Mouse (Mus musculus) MEL (cell line): ENCODE results near the gene Tmem167b. TPM values are rescaled to one million over a fixed set of nuclear protein-coding genes. Genes with fewer than 3 reads are reported as not detected.
A peak's percentile ranks its signal among the peaks of the same experiment; 100 is the strongest.

Source experiments
- DNase-seq: peaks from one replicate; pipeline ENCODE4 v3.0.0; 2011; ENCODE audit warnings: low read depth, low spot score
- H3K27ac ChIP-seq: 2 replicates; pipeline ENCODE4 v1.5.1; 2012; ENCODE audit warnings: low read depth, mild to moderate bottlenecking, control low read depth, low read length, moderate library complexity; ENCODE audit not compliant: control insufficient read depth
- H3K27me3 ChIP-seq, 2 experiments: fragments of 150-350 bp in 1 of 2; sonication (generic) in 1 of 2; 2 replicates each; pipeline ENCODE4 v1.6.1; 2012; ENCODE audit warnings: low read length in 2 of 2, mild to moderate bottlenecking in 2 of 2, improper control_type of control experiment in 1 of 2, moderate library complexity in 1 of 2; ENCODE audit not compliant: insufficient read depth in 2 of 2, control insufficient read depth in 1 of 2
- H3K36me3 ChIP-seq, 2 experiments: 2 replicates each; pipeline ENCODE4 v1.6.1; 2012 to 2014; ENCODE audit warnings: low read length in 2 of 2, improper control_type of control experiment in 1 of 2, inconsistent platforms in 1 of 2, mild to moderate bottlenecking in 1 of 2; ENCODE audit not compliant: insufficient read depth in 2 of 2, control insufficient read depth in 1 of 2
- H3K4me1 ChIP-seq, 2 experiments: fragments of 150-350 bp in 1 of 2; sonication (generic) in 1 of 2; 2 replicates each; pipeline ENCODE4 v1.6.1; 2012; ENCODE audit warnings: low read length in 2 of 2, improper control_type of control experiment in 1 of 2, mild to moderate bottlenecking in 1 of 2; ENCODE audit not compliant: insufficient read depth in 2 of 2, control insufficient read depth in 1 of 2
- H3K4me3 ChIP-seq, 2 experiments: fragments of 150-350 bp in 1 of 2; sonication (generic) in 1 of 2; 2 replicates each; pipeline ENCODE4 v1.5.1; 2012; ENCODE audit warnings: low read depth in 2 of 2, low read length in 2 of 2, mild to moderate bottlenecking in 2 of 2, moderate library complexity in 2 of 2, control low read depth in 1 of 2, improper control_type of control experiment in 1 of 2; ENCODE audit not compliant: control insufficient read depth in 1 of 2, insufficient read depth in 1 of 2
- H3K79me2 ChIP-seq: 2 replicates; pipeline ENCODE4 v1.6.1; 2012; ENCODE audit warnings: mild to moderate bottlenecking, low read length, moderate library complexity; ENCODE audit not compliant: control insufficient read depth, poor library complexity, insufficient read depth
- H3K9ac ChIP-seq: 2 replicates; pipeline ENCODE4 v1.6.1; 2012; ENCODE audit warnings: low read depth, mild to moderate bottlenecking, control low read depth, low read length, moderate library complexity; ENCODE audit not compliant: control insufficient read depth, poor library complexity, severe bottlenecking
- H3K9me3 ChIP-seq: fragments of 150-350 bp; sonication (generic); replicated peaks from 2 replicates; pipeline ENCODE4 v1.6.1; 2012; ENCODE audit warnings: mild to moderate bottlenecking, low read length, improper control_type of control experiment, moderate library complexity; ENCODE audit not compliant: insufficient read depth
- E2F4 ChIP-seq: IDR thresholded peaks from 2 replicates; pipeline ENCODE4 v1.6.1; 2011; ENCODE audit warnings: low read depth, low read length, improper control_type of control experiment, borderline replicate concordance
- EP300 ChIP-seq, 2 experiments: IDR thresholded peaks; 2 replicates each; pipeline ENCODE4 v1.6.1; 2011; ENCODE audit warnings: improper control_type of control experiment in 2 of 2, low read length in 2 of 2, low read depth in 1 of 2, mild to moderate bottlenecking in 1 of 2
- GABPA ChIP-seq: IDR thresholded peaks from 2 replicates; pipeline ENCODE4 v1.6.1; 2012; ENCODE audit warnings: low read depth, mild to moderate bottlenecking, inconsistent platforms, low read length, improper control_type of control experiment, moderate library complexity
- MAFK ChIP-seq: IDR thresholded peaks from 2 replicates; pipeline ENCODE4 v1.6.1; 2011; ENCODE audit warnings: low read depth, mild to moderate bottlenecking, low read length, improper control_type of control experiment, borderline replicate concordance
- MXI1 ChIP-seq: IDR thresholded peaks from 2 replicates; pipeline ENCODE4 v1.6.1; 2011; ENCODE audit warnings: mild to moderate bottlenecking, low read depth, low read length, improper control_type of control experiment
- MYC ChIP-seq: IDR thresholded peaks from 2 replicates; pipeline ENCODE4 v1.6.1; 2011; ENCODE audit warnings: low read depth, mild to moderate bottlenecking, low read length, improper control_type of control experiment, moderate library complexity
- NRF1 ChIP-seq: IDR thresholded peaks from 2 replicates; pipeline ENCODE4 v1.6.1; 2014; ENCODE audit warnings: low read depth, mild to moderate bottlenecking, inconsistent platforms, low read length, improper control_type of control experiment, moderate library complexity; ENCODE audit not compliant: poor library complexity, insufficient read depth, severe bottlenecking
- POLR2A ChIP-seq, 2 experiments: IDR thresholded peaks; 2 replicates each; pipeline ENCODE4 v1.6.1; 2011 to 2012; ENCODE audit warnings: low read length in 2 of 2, mild to moderate bottlenecking in 2 of 2, control low read depth in 1 of 2, improper control_type of control experiment in 1 of 2, low read depth in 1 of 2, moderate library complexity in 1 of 2; ENCODE audit not compliant: control insufficient read depth in 1 of 2, insufficient read depth in 1 of 2, poor library complexity in 1 of 2
- POLR2AphosphoS2 ChIP-seq: IDR thresholded peaks from 2 replicates; pipeline ENCODE4 v1.6.1; 2011; ENCODE audit warnings: low read length, improper control_type of control experiment
- RCOR1 ChIP-seq: IDR thresholded peaks from 2 replicates; pipeline ENCODE4 v1.6.1; 2012; ENCODE audit warnings: low read depth, mild to moderate bottlenecking, inconsistent platforms, low read length, improper control_type of control experiment
- SIN3A ChIP-seq: IDR thresholded peaks from 2 replicates; pipeline ENCODE4 v1.6.1; 2012; ENCODE audit warnings: low read length, improper control_type of control experiment, inconsistent platforms
- TBP ChIP-seq: IDR thresholded peaks from 2 replicates; pipeline ENCODE4 v1.8.0; 2011; ENCODE audit warnings: low read depth, low read length, improper control_type of control experiment
- USF2 ChIP-seq, 2 experiments: IDR thresholded peaks; 2 replicates each; pipeline ENCODE4 v1.6.1; 2011 to 2012; ENCODE audit warnings: improper control_type of control experiment in 2 of 2, low read length in 2 of 2, borderline replicate concordance in 1 of 2, inconsistent platforms in 1 of 2, low read depth in 1 of 2, mild to moderate bottlenecking in 1 of 2; ENCODE audit not compliant: insufficient read depth in 1 of 2
- ZMIZ1 ChIP-seq: IDR thresholded peaks from 2 replicates; pipeline ENCODE4 v1.6.1; 2012; ENCODE audit warnings: low read depth, mild to moderate bottlenecking, inconsistent platforms, low read length, improper control_type of control experiment, moderate library complexity
- ZNF384 ChIP-seq: IDR thresholded peaks from 2 replicates; pipeline ENCODE4 v1.6.1; 2012; ENCODE audit warnings: low read depth, mild to moderate bottlenecking, inconsistent platforms, low read length, improper control_type of control experiment
- polyA plus RNA-seq, 2 experiments: library from polyadenylated mRNA; stranded (reverse) in 1 of 2; unstranded in 1 of 2; fragments of >175 nt in 1 of 2; fragments of >200 nt in 1 of 2; gene quantifications; 2 replicates each; pipeline versions ENCODE4 v1.2.1 to v1.2.4; 2012; ENCODE audit warnings: low replicate concordance in 2 of 2, low read depth in 1 of 2; ENCODE audit not compliant: insufficient read length in 2 of 2, insufficient read depth in 1 of 2, missing spikeins in 1 of 2
- total RNA-seq: library from RNA; depleted of rRNA; stranded (reverse); fragments of 300-350 nt; gene quantifications from 2 replicates; pipeline ENCODE4 v1.2.3, GENCODE M21; 2012

Tmem167b gene
- total and polyA plus RNA-seq, 3 experiments: 15.9 to 20.8 TPM; not detected in 1

- peaks cover 0 to 3% of the 10 kb centered on the region in 2 experiments; a peak in 2 of 4 replicates for H3K36me3 ChIP-seq
- H3K9me3 ChIP-seq: no peaks in the 10 kb centered on the region
- no peak for TF ChIP-seq TBP
- TF ChIP-seq NRF1: no peak
- no peak for TF ChIP-seq E2F4
- TF ChIP-seq POLR2AphosphoS2: no peak
- TF ChIP-seq USF2 (IDR thresholded peaks at IDR 0.05; ENCODE audit: borderline replicate concordance in 1 of 2, insufficient read depth in 1 of 2, low read depth in 1 of 2, low read length in 2 of 2): no peak
- TF ChIP-seq ZNF384: peak; percentile 35; the same call in 1 of the 2 replicates
- TF ChIP-seq, all 39 proteins: peak for 1
- DNase-seq: peak; percentile 59
- no peak overlapping the region for H3K4me3 ChIP-seq
- H3K9ac ChIP-seq: no peak overlapping the region
- H3K79me2 ChIP-seq: no peaks in the 10 kb centered on the region
- no peaks in the 10 kb centered on the region for H3K27me3 ChIP-seq
- H3K27ac ChIP-seq: no peak overlapping the region
- peaks cover 2 to 6% of the 10 kb centered on the region in 2 experiments; a peak in 2 of 4 replicates for H3K4me1 ChIP-seq
Observed at GRCm38 (mm10) chr3:108584580-108584979, 22.3 kb upstream of the Tmem167b start.

- H3K4me3 ChIP-seq: no peak overlapping the region
- peaks cover 2 to 7% of the 10 kb centered on the region in 2 experiments for H3K4me1 ChIP-seq
- H3K9me3 ChIP-seq: no peaks in the 10 kb centered on the region
- peaks cover 0 to 8% of the 10 kb centered on the region in 2 experiments; a peak in 2 of 4 replicates for H3K36me3 ChIP-seq
- peaks cover 0 to 1% of the 10 kb centered on the region in 2 experiments; a peak in 1 of 4 replicates for H3K27me3 ChIP-seq
- TF ChIP-seq POLR2A (IDR thresholded peaks at IDR 0.05; ENCODE audit: control insufficient read depth in 1 of 2, insufficient read depth in 1 of 2, low read depth in 1 of 2, low read length in 2 of 2, poor library complexity in 1 of 2): no peak
- no peak for TF ChIP-seq EP300 (IDR thresholded peaks at IDR 0.05; ENCODE audit: low read depth in 1 of 2, low read length in 2 of 2)
- no peak for TF ChIP-seq MXI1
- no peak for TF ChIP-seq GABPA
- no peak for TF ChIP-seq MYC
- no peak for TF ChIP-seq RCOR1
- no peak for TF ChIP-seq ZNF384
- no peak for TF ChIP-seq SIN3A
- TF ChIP-seq MAFK: no peak
- TF ChIP-seq ZMIZ1: no peak
- DNase-seq: no peak
- H3K9ac ChIP-seq: no peak overlapping the region
- peaks cover 1% of the 10 kb centered on the region for H3K79me2 ChIP-seq
- no peak overlapping the region for H3K27ac ChIP-seq
Observed at GRCm38 (mm10) chr3:108574018-108574417, 11.8 kb upstream of the Tmem167b start.
